Mouse (Mus musculus) limb, embryonic 15.5 days (tissue): ENCODE measurements around the gene Tns1. TPM values are rescaled to one million over a fixed set of nuclear protein-coding genes. Genes with fewer than 3 reads are reported as not detected.
"Not testable (repeated sequence)": the region's sequence is repeated elsewhere in the genome, so short reads cannot be mapped to it uniquely, and the experiment has no call there.

ENCODE experiments used
- ATAC-seq: fragments of 200-750 bp; cut with Nextera tagmentation; 2 replicates; pipeline ENCODE4 v1.8.0; 2017; ENCODE audit warnings: low read depth, moderate TSS enrichment; ENCODE audit not compliant: insufficient number of reproducible peaks, low FRiP score, low TSS enrichment
- H3K27ac ChIP-seq: fragments of 300-500 bp; sonication (generic); 2 replicates; pipeline ENCODE4 v1.5.1; 2015; ENCODE audit warnings: moderate library complexity, mild to moderate bottlenecking, inconsistent platforms
- H3K27me3 ChIP-seq: fragments of 300-500 bp; sonication (generic); 2 replicates; pipeline ENCODE4 v1.6.1; 2015; ENCODE audit warnings: inconsistent platforms
- H3K36me3 ChIP-seq: fragments of 300-500 bp; sonication (generic); 2 replicates; pipeline ENCODE4 v1.6.1; 2015; ENCODE audit warnings: inconsistent platforms
- H3K4me1 ChIP-seq: fragments of 300-500 bp; sonication (generic); 2 replicates; pipeline ENCODE4 v1.6.1; 2015; ENCODE audit warnings: inconsistent platforms
- H3K4me2 ChIP-seq: fragments of 300-500 bp; sonication (generic); 2 replicates; pipeline ENCODE4 v1.6.1; 2015; ENCODE audit warnings: mild to moderate bottlenecking, inconsistent platforms
- H3K4me3 ChIP-seq: fragments of 300-500 bp; sonication (generic); 2 replicates; pipeline ENCODE4 v1.5.1; 2015; ENCODE audit warnings: mild to moderate bottlenecking, inconsistent platforms
- H3K9ac ChIP-seq: fragments of 300-500 bp; sonication (generic); 2 replicates; pipeline ENCODE4 v1.6.1; 2015; ENCODE audit warnings: inconsistent platforms
- H3K9me3 ChIP-seq: fragments of 300-500 bp; sonication (generic); 2 replicates; pipeline ENCODE4 v1.6.1; 2016; ENCODE audit warnings: inconsistent platforms
- WGBS: fragments of 180-500 bp; shearing (Covaris S2); methylation state at CpG from one replicate; pipeline ENCODE4 v1.1.7; 2015; 5-methylcytosine and 5-hydroxymethylcytosine counted together
- polyA plus RNA-seq: library from polyadenylated mRNA; unstranded; fragments of >200 nt; fragmentation: Nextera tagmentation; extraction: Ambion mirVana; gene quantifications from 2 replicates; pipeline ENCODE4 v1.2.1, GENCODE M21; 2015

Tns1 gene
- polyA plus RNA-seq, 1 experiment from 2014 or later = 59.9 TPM

GRCm38 (mm10) chr1:73907166-73907565 lies 217.1 kb downstream of the Tns1 start:
- Histone ChIP-seq H3K27me3 (no peaks in the 10 kb centered on the region), H3K4me2 (no peak overlapping the region), H3K36me3 (peaks cover 4% of the 10 kb centered on the region; the same call in 1 of the 2 replicates), H3K9ac (no peak overlapping the region), H3K27ac (no peak overlapping the region), H3K4me3 (no peak overlapping the region), H3K4me1 (peaks cover 26% of the 10 kb centered on the region), H3K9me3 (no peaks in the 10 kb centered on the region)
- WGBS = 92% methylated on average over 28 of the region's 28 CpGs
- ATAC-seq = no peak

DNA sequence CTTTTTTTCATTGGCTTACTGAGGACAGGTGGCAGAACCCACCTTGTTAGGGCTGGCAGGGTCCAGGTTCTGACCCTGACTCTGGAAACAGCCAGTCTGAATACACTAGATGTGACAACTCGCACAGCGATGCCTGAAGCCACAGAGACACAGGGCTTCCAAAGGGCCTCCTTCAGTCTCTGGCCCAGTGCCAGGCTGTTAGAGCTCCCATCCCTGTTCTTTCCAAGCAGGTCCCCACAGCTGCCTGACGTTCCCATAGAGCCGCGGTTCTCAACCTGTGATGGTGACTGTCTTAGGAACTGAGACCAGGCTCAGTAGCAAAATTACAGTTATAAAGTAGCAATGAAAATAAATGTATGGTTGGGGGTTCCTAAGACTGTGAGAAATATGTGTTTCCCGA lies 217.9 kb downstream of the Tns1 start:
- no peak for ATAC-seq
- Histone ChIP-seq H3K27ac (no peak overlapping the region), H3K9me3 (no peaks in the 10 kb centered on the region), H3K36me3 (no peaks in the 10 kb centered on the region; the same call in 1 of the 2 replicates), H3K4me2 (no peak overlapping the region), H3K27me3 (no peaks in the 10 kb centered on the region), H3K4me1 (peaks cover 29% of the 10 kb centered on the region), H3K4me3 (no peak overlapping the region), H3K9ac (no peak overlapping the region)
- 33% methylated on average over 6 of the region's 6 CpGs for WGBS

- WGBS = 55% methylated on average over 5 of the region's 5 CpGs
- no peak overlapping the region for H3K27ac ChIP-seq
- no peaks in the 10 kb centered on the region for H3K9me3 ChIP-seq
- no peak for ATAC-seq
- peaks cover 29% of the 10 kb centered on the region for H3K4me1 ChIP-seq
- H3K36me3 ChIP-seq = no peaks in the 10 kb centered on the region; the same call in 1 of the 2 replicates
- H3K27me3 ChIP-seq = no peaks in the 10 kb centered on the region
- H3K4me3 ChIP-seq = no peak overlapping the region
- no peak overlapping the region for H3K4me2 ChIP-seq
- no peak overlapping the region for H3K9ac ChIP-seq
Measured at GRCm38 (mm10) chr1:73905811-73906190, 218.4 kb downstream of the Tns1 start.

DNA sequence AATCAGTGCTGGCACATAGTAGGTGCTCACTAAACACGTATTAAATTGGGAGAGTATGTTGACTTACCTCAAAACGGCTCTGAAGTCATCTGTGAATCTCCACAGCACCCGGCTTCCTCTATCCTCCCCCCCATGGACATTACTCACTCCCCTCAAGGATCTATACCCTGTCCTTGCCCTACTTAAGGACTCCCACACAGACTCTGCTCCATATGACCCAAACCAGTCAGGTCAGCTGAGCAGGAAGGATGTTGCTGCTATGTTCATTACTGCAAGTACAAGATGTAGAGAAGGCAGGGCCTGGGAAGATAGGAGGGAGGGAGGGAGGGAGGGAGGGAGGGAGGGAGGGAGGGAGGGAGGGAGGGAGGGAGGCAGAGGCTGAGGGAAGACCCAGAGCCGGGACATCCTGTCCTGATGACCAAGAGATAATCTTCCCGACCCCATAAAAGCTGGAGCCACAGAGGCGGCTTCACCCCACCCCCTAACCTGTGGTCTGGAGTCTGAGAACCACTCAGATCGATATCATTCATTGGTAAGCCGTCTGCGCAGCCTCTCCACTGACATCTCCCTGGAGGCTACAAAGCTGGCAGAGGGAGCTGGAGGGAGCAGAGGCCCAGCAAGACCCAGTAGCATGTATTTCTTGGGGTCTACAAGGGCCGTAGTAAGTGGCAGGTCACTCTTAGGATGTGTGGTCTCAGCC lies 219.0 kb downstream of the Tns1 start:
- Histone ChIP-seq H3K27ac (no peak overlapping the region), H3K4me2 (no peak overlapping the region)
- WGBS = 46% methylated on average over 10 of the region's 10 CpGs

GRCm38 (mm10) chr1:73904641-73905040 lies 219.6 kb downstream of the Tns1 start:
- WGBS = 90% methylated on average over 8 of the region's 8 CpGs
- no peaks in the 10 kb centered on the region for H3K9me3 ChIP-seq
- no peak for ATAC-seq

More for the DNA sequence above, 219.0 kb downstream of the Tns1 start:
- no peaks in the 10 kb centered on the region; the same call in 1 of the 2 replicates for H3K36me3 ChIP-seq
- no peak for ATAC-seq
- no peaks in the 10 kb centered on the region for H3K27me3 ChIP-seq
- H3K9ac ChIP-seq = no peak overlapping the region
- H3K4me3 ChIP-seq = no peak overlapping the region
- no peaks in the 10 kb centered on the region for H3K9me3 ChIP-seq
- H3K4me1 ChIP-seq = peaks cover 29% of the 10 kb centered on the region

GRCm38 (mm10) chr1:73903035-73903434 lies 221.2 kb downstream of the Tns1 start:
- no peaks in the 10 kb centered on the region for H3K9me3 ChIP-seq
- H3K36me3 ChIP-seq = no peaks in the 10 kb centered on the region
- ATAC-seq = no peak
- H3K27me3 ChIP-seq = no peaks in the 10 kb centered on the region
- no peak overlapping the region for H3K9ac ChIP-seq
- no peak overlapping the region for H3K4me3 ChIP-seq
- H3K27ac ChIP-seq = peak overlapping the region; percentile 68; the same call in 1 of the 2 replicates
- peaks cover 29% of the 10 kb centered on the region for H3K4me1 ChIP-seq
- H3K4me2 ChIP-seq = no peak overlapping the region
- 87% methylated on average over 5 of the region's 5 CpGs for WGBS

More at GRCm38 (mm10) chr1:73904641-73905040, 219.6 kb downstream of the Tns1 start:
- H3K9ac ChIP-seq = no peak overlapping the region
- no peak overlapping the region for H3K4me3 ChIP-seq
- H3K27ac ChIP-seq = no peak overlapping the region
- H3K27me3 ChIP-seq = no peaks in the 10 kb centered on the region
- no peak overlapping the region for H3K4me2 ChIP-seq
- H3K4me1 ChIP-seq = peaks cover 29% of the 10 kb centered on the region
- H3K36me3 ChIP-seq = no peaks in the 10 kb centered on the region; the same call in 1 of the 2 replicates

- no peak overlapping the region for H3K9ac ChIP-seq
Measured at GRCm38 (mm10) chr1:73902171-73902991, 221.9 kb downstream of the Tns1 start.

DNA sequence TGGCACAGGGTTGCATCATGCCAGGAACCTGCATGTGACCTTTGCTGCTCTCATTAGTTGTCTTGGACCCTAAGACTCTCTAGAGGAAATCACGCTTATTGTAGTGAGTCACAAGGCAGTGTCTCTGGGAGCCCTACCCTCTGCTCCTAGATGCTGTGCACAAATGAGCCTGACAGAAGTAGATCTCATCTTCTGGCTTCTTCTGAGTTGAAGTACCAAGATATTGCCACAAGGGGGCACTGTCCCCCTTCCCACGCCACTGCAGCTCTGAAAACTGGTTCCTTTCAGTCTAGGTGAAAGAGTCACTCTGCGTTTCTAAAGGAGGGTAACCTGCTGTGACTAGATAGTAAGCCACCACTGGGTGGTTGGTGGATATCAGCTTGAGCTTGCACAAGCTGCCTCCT lies 222.8 kb downstream of the Tns1 start:
- ATAC-seq = no peak
- H3K36me3 ChIP-seq = no peaks in the 10 kb centered on the region
- no peak overlapping the region for H3K4me3 ChIP-seq
- H3K9ac ChIP-seq = no peak overlapping the region
- no peaks in the 10 kb centered on the region for H3K9me3 ChIP-seq
- no peaks in the 10 kb centered on the region for H3K27me3 ChIP-seq
- H3K4me2 ChIP-seq = no peak overlapping the region
- H3K27ac ChIP-seq = no peak overlapping the region
- H3K4me1 ChIP-seq = peaks cover 26% of the 10 kb centered on the region
- 7% methylated on average over 3 of the region's 3 CpGs for WGBS

More at GRCm38 (mm10) chr1:73902171-73902991, 221.9 kb downstream of the Tns1 start:
- no peaks in the 10 kb centered on the region for H3K27me3 ChIP-seq
- H3K4me2 ChIP-seq = peak overlapping the region; percentile 12; the same call in 1 of the 2 replicates
- no peaks in the 10 kb centered on the region for H3K36me3 ChIP-seq
- H3K4me3 ChIP-seq = no peak overlapping the region
- peak overlapping the region; percentile 68 for H3K27ac ChIP-seq
- peak; percentile 32; the same call in 1 of the 2 replicates for ATAC-seq
- no peaks in the 10 kb centered on the region for H3K9me3 ChIP-seq
- WGBS = 7% methylated on average over 16 of the region's 16 CpGs
- peaks cover 29% of the 10 kb centered on the region for H3K4me1 ChIP-seq

DNA sequence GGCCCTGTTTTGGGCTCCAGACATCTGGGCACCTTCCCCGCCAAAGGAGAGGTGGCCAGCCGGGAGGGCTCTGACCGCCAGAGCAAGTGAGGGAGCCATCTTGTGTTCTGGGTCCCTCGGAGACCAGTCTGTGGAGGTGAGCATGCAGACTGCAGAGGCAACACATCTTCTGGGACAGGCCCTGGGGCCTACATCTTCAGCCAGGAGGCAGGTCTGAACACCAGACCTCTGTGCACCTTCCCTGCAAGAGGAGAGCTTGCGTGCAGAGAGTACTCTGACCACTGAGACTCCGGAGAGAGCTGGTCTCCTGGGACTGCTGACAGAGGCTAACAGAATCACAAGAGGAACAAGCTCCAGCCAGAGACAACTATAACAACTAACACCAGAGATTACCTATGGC lies 228.8 kb downstream of the Tns1 start:
- not testable (repeated sequence) for H3K4me1 ChIP-seq, H3K36me3 ChIP-seq, ATAC-seq, H3K27me3 ChIP-seq, H3K4me3 ChIP-seq, H3K9me3 ChIP-seq, H3K9ac ChIP-seq, H3K4me2 ChIP-seq, H3K27ac ChIP-seq
- 92% methylated on average over 6 of the region's 6 CpGs for WGBS

DNA sequence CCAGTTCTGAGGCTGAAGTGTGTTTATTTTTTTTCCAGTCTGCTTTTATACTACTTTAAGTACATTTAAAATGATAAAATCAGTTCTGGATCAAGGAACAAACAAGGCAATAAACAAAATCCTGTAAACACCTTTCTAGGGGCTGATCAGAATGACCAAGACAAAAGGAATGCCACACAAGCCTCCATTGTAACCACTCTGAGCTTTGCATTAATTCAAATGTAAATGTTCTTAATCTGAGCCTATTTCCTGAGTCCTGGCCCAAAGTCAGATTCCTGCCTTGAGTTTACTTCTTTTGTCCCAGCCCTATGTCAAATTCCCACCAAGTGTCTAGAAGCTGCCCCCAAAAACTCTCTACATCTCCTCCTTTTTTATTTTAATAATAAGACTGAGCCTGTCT lies 243.5 kb downstream of the Tns1 start:
- no peaks in the 10 kb centered on the region for H3K4me1 ChIP-seq
- H3K9me3 ChIP-seq = no peaks in the 10 kb centered on the region
- no peaks in the 10 kb centered on the region for H3K36me3 ChIP-seq
- no peaks in the 10 kb centered on the region for H3K27me3 ChIP-seq
- no peak for ATAC-seq
- H3K4me3 ChIP-seq = no peak overlapping the region
- H3K9ac ChIP-seq = no peak overlapping the region
- no peak overlapping the region for H3K27ac ChIP-seq
- no peak overlapping the region for H3K4me2 ChIP-seq

GRCm38 (mm10) chr1:73875676-73876218 lies 248.5 kb downstream of the Tns1 start:
- 48% methylated on average over 1 of the region's 1 CpGs for WGBS
- no peak overlapping the region for H3K9ac ChIP-seq

GRCm38 (mm10) chr1:73864314-73864713 lies 259.9 kb downstream of the Tns1 start:
- Histone ChIP-seq H3K4me2 (no peak overlapping the region), H3K36me3 (no peaks in the 10 kb centered on the region), H3K4me1 (peaks cover 11% of the 10 kb centered on the region), H3K4me3 (no peak overlapping the region), H3K27ac (no peak overlapping the region), H3K27me3 (no peaks in the 10 kb centered on the region), H3K9me3 (no peaks in the 10 kb centered on the region), H3K9ac (no peak overlapping the region)
- no peak for ATAC-seq
- WGBS = 57% methylated on average over 3 of the region's 3 CpGs

More at GRCm38 (mm10) chr1:73875676-73876218, 248.5 kb downstream of the Tns1 start:
- Histone ChIP-seq H3K9me3 (no peaks in the 10 kb centered on the region), H3K4me1 (no peaks in the 10 kb centered on the region), H3K36me3 (no peaks in the 10 kb centered on the region), H3K27ac (no peak overlapping the region), H3K4me2 (no peak overlapping the region), H3K27me3 (no peaks in the 10 kb centered on the region), H3K4me3 (no peak overlapping the region)
- no peak for ATAC-seq
